Mouse (Mus musculus) CH12F3 (cell line): ENCODE measurements around the gene Tmem117.

ENCODE experiments used
- in situ Hi-C: fragments of 300-500 bp; cut with MboI; formaldehyde crosslinking; loops from 2 replicates; pipeline ENCODE4 v1.14.3; 2020; ENCODE audit warnings: low sequenced_read_pairs

Tmem117 gene

GRCm38 (mm10) chr15:95135926-95136609 is 507.0 kb downstream of the Tmem117 start:
- in situ Hi-C loops = no loop called here

- in situ Hi-C loops = no loop called here
Observed at GRCm38 (mm10) chr15:95137018-95137810, 508.2 kb downstream of the Tmem117 start.

- in situ Hi-C loops = no loop called here
Observed at GRCm38 (mm10) chr15:95138709-95139409, 509.8 kb downstream of the Tmem117 start.

GRCm38 (mm10) chr15:95144131-95144530 is 515.1 kb downstream of the Tmem117 start:
- in situ Hi-C loops = no loop called here

- in situ Hi-C loops = no loop called here
Observed at GRCm38 (mm10) chr15:95145118-95145517, 516.1 kb downstream of the Tmem117 start.
